Mouse (Mus musculus): ENCODE measurements around the gene Gm21974.

DNA sequence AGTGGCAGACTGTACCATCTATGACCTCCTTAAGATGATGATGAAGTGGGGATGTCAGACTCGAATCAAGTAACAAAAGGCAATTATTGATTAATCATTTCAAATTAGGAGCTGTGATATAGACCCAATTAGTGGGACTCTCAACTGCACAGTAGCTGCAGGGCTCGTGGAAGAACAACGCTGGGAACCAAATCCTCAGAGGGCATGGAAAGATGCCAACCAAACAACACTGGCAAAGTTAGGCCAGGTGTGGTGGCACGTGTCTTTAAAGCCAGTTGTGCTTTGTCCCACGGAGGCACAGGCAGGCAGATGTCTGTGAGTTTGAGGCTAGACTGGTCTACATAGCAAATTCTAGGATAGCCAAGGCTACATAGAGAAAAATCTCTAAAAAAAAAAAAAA is 35.4 kb upstream of the Gm21974 start:
- TF ChIP-seq POLR2A (IDR thresholded peaks at IDR 0.05; ENCODE audit: low read depth, low read length) (no peak), CTCF (IDR thresholded peaks at IDR 0.05; ENCODE audit: extremely low read depth, insufficient read depth, insufficient read length, insufficient replicate concordance) (no peak)
